Mouse (Mus musculus): ENCODE measurements at regions not wholly inside any gene's neighbourhood (a gene's known extent, or its start where the extent isn't known, plus 50 kb on each side); places are given as distances from the start of the nearest gene placed in this dataset.

- TF ChIP-seq CTCF (IDR thresholded peaks at IDR 0.05; ENCODE audit: borderline replicate concordance, insufficient read depth, low read depth, low read length), result no peak
- TF ChIP-seq POLR2A (IDR thresholded peaks at IDR 0.05; ENCODE audit: borderline replicate concordance, insufficient read depth, low read length), result no peak
Measured at GRCm38 (mm10) chr13:37560800-37561199, 215.8 kb downstream of the Ly86 start.

Measured in cerebellum, adult 2 months (tissue).